Mouse (Mus musculus) ES-Bruce4 (cell line): ENCODE data around the gene Evl. TPM values are rescaled to one million over a fixed set of nuclear protein-coding genes. Genes with fewer than 3 reads are reported as not detected.

Experiments
- H3K27ac ChIP-seq: 2 replicates; pipeline ENCODE4 v1.5.1; 2012; ENCODE audit warnings: low read length, inconsistent platforms; ENCODE audit not compliant: insufficient read depth
- H3K27me3 ChIP-seq: 2 replicates; pipeline ENCODE4 v1.6.1; 2012; ENCODE audit warnings: mild to moderate bottlenecking, low read length, inconsistent platforms; ENCODE audit not compliant: control insufficient read depth, poor library complexity, insufficient read depth, severe bottlenecking
- H3K36me3 ChIP-seq: 2 replicates; pipeline ENCODE4 v1.6.1; 2012; ENCODE audit warnings: inconsistent platforms, mild to moderate bottlenecking, low read length, moderate library complexity; ENCODE audit not compliant: control insufficient read depth, poor library complexity, insufficient read depth, severe bottlenecking
- H3K4me1 ChIP-seq: one replicate; pipeline ENCODE4 v1.8.1; 2011; ENCODE audit warnings: low read length; ENCODE audit not compliant: control insufficient read depth, insufficient read depth
- H3K4me3 ChIP-seq: 2 replicates; pipeline ENCODE4 v1.5.1; 2011; ENCODE audit warnings: low read depth, mild to moderate bottlenecking, low read length
- H3K9ac ChIP-seq: 2 replicates; pipeline ENCODE4 v1.6.1; 2012; ENCODE audit warnings: low read depth, mild to moderate bottlenecking, inconsistent platforms; ENCODE audit not compliant: poor library complexity, severe bottlenecking
- H3K9me3 ChIP-seq: replicated peaks from 2 replicates; pipeline ENCODE4 v1.6.1; 2012; ENCODE audit warnings: mild to moderate bottlenecking, low read length, inconsistent platforms; ENCODE audit not compliant: control insufficient read depth, poor library complexity, insufficient read depth, severe bottlenecking
- CTCF ChIP-seq: IDR thresholded peaks from one replicate; pipeline ENCODE4 v1.8.1; 2011; ENCODE audit warnings: low read depth, low read length
- EP300 ChIP-seq: IDR thresholded peaks from 2 replicates; pipeline ENCODE4 v1.6.1; 2011; ENCODE audit warnings: low read depth, low read length; ENCODE audit not compliant: insufficient read depth
- POLR2A ChIP-seq: IDR thresholded peaks from one replicate; pipeline ENCODE4 v1.8.1; 2011; ENCODE audit warnings: low read length; ENCODE audit not compliant: insufficient read depth
- polyA plus RNA-seq: library from polyadenylated mRNA; stranded (reverse); fragments of >200 nt; gene quantifications from 2 replicates; pipeline ENCODE4 v1.2.4, GENCODE M21; 2011; ENCODE audit warnings: low read depth; ENCODE audit not compliant: missing spikeins, insufficient read depth, insufficient read length

Gene Evl
- polyA plus RNA-seq, 1 experiment, result 40.5 TPM

- no peaks in the 10 kb centered on the region for H3K9me3 ChIP-seq
- H3K27ac ChIP-seq, result no peak overlapping the region
- no peak overlapping the region for H3K4me3 ChIP-seq
- H3K4me1 ChIP-seq, result no peaks in the 10 kb centered on the region
- H3K9ac ChIP-seq, result no peak overlapping the region
- TF ChIP-seq EP300 (no peak), POLR2A (no peak), CTCF (no peak)
- no peaks in the 10 kb centered on the region for H3K36me3 ChIP-seq
- no peaks in the 10 kb centered on the region for H3K27me3 ChIP-seq
Observed at GRCm38 (mm10) chr12:108600864-108601263, 46.3 kb downstream of the Evl start.

- Histone ChIP-seq H3K9ac (no peak overlapping the region), H3K36me3 (no peaks in the 10 kb centered on the region), H3K27me3 (no peaks in the 10 kb centered on the region), H3K4me3 (no peak overlapping the region), H3K4me1 (no peaks in the 10 kb centered on the region), H3K27ac (no peak overlapping the region), H3K9me3 (no peaks in the 10 kb centered on the region)
- TF ChIP-seq EP300 (no peak), CTCF (no peak), POLR2A (no peak)
Observed at GRCm38 (mm10) chr12:108601326-108601725, 46.8 kb downstream of the Evl start.

GRCm38 (mm10) chr12:108604546-108604945, 50.0 kb downstream of the Evl start:
- Histone ChIP-seq H3K9ac (no peak overlapping the region), H3K27me3 (no peaks in the 10 kb centered on the region), H3K27ac (no peak overlapping the region; the same call in 1 of the 2 replicates), H3K4me1 (no peaks in the 10 kb centered on the region), H3K4me3 (no peak overlapping the region), H3K36me3 (no peaks in the 10 kb centered on the region), H3K9me3 (no peaks in the 10 kb centered on the region)
- no peak for TF ChIP-seq EP300
- no peak for TF ChIP-seq POLR2A
- TF ChIP-seq CTCF, result no peak

GRCm38 (mm10) chr12:108605521-108606281, 51.2 kb downstream of the Evl start:
- H3K9me3 ChIP-seq, result no peaks in the 10 kb centered on the region
- no peaks in the 10 kb centered on the region for H3K27me3 ChIP-seq
- no peak overlapping the region for H3K4me3 ChIP-seq
- H3K27ac ChIP-seq, result no peak overlapping the region
- TF ChIP-seq EP300, result no peak
- no peak for TF ChIP-seq CTCF
- TF ChIP-seq POLR2A, result no peak
- H3K36me3 ChIP-seq, result no peaks in the 10 kb centered on the region
- no peaks in the 10 kb centered on the region for H3K4me1 ChIP-seq
- no peak overlapping the region for H3K9ac ChIP-seq

GRCm38 (mm10) chr12:108606321-108606720, 51.8 kb downstream of the Evl start:
- H3K36me3 ChIP-seq, result no peaks in the 10 kb centered on the region

DNA sequence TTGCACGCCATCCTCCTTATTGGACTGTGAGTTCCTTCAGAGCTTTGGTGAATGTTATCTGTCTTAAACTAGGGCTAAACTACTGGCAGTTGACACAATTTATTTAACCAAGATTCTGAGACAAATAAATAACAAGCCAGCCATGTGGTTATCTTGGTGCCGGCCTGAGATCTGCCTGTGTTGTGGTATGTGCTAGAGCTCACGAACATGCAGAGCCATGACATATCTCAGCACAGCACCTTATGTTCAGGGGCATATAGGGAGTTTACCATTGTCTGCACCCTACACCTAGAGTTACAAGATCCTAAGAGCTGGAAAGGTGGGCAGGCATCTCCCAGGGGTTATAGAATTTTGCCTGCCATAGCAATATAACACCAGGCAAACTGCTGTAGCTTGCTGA, 54.9 kb downstream of the Evl start:
- Histone ChIP-seq H3K36me3 (no peaks in the 10 kb centered on the region), H3K9me3 (no peaks in the 10 kb centered on the region), H3K4me3 (no peak overlapping the region), H3K9ac (no peak overlapping the region), H3K27me3 (no peaks in the 10 kb centered on the region), H3K27ac (no peak overlapping the region), H3K4me1 (no peaks in the 10 kb centered on the region)
- TF ChIP-seq POLR2A, result no peak
- no peak for TF ChIP-seq CTCF
- TF ChIP-seq EP300, result no peak

More at GRCm38 (mm10) chr12:108606321-108606720, 51.8 kb downstream of the Evl start:
- no peaks in the 10 kb centered on the region for H3K4me1 ChIP-seq
- H3K27me3 ChIP-seq, result no peaks in the 10 kb centered on the region
- no peak overlapping the region for H3K27ac ChIP-seq
- H3K4me3 ChIP-seq, result no peak overlapping the region
- no peak overlapping the region for H3K9ac ChIP-seq
- no peaks in the 10 kb centered on the region for H3K9me3 ChIP-seq
- TF ChIP-seq CTCF, result no peak
- TF ChIP-seq POLR2A, result no peak
- no peak for TF ChIP-seq EP300
